Mouse (Mus musculus) embryonic fibroblast, embryonic 13.5 days (primary cell): ENCODE data around the gene Bcl2l15.

ENCODE experiments used
- CTCF ChIP-seq: IDR thresholded peaks from 2 replicates; pipeline ENCODE4 v1.5.1; 2011; ENCODE audit warnings: mild to moderate bottlenecking, control low read depth, low read length, moderate library complexity, borderline replicate concordance; ENCODE audit not compliant: insufficient read depth
- POLR2A ChIP-seq: IDR thresholded peaks from 2 replicates; pipeline ENCODE4 v1.6.1; 2011; ENCODE audit warnings: low read depth, mild to moderate bottlenecking, control low read depth, low read length, moderate library complexity

GRCm38 (mm10) chr3:103887581-103887980 lies 55.2 kb downstream of the Bcl2l15 start:
- TF ChIP-seq CTCF, result no peak
- TF ChIP-seq POLR2A, result no peak
